Mouse (Mus musculus): ENCODE data around the gene Ramp3. TPM values are rescaled to one million over a fixed set of nuclear protein-coding genes. Genes with fewer than 3 reads are reported as not detected.

Gene Ramp3
- total RNA-seq, 2 experiments from 2014 or later: 0.11 TPM; not detected in 1

- no peak for ATAC-seq (ENCODE audit: poor library complexity, severe bottlenecking)
These were observed 62.4 kb downstream of the Ramp3 start for GRCm38 (mm10) chr11:6720746-6721145.

GRCm38 (mm10) chr11:6726921-6727320 is 68.6 kb downstream of the Ramp3 start:
- no peak for ATAC-seq (ENCODE audit: poor library complexity, severe bottlenecking)

Other genes starting within 250 kb of the Ramp3 start
- 3,541 and 3,784 TPM in 2 replicates for gene Ppia, start 243.1 kb upstream of the Ramp3 start, total RNA-seq (2015)
- gene Ppia, start 243.1 kb upstream of the Ramp3 start, total RNA-seq (2017): 1,457 and 1,607 TPM in 2 replicates
- 235 and 240 TPM in 2 replicates for gene H2afv, start 214.1 kb upstream of the Ramp3 start, total RNA-seq (2015)
- gene H2afv, start 214.1 kb upstream of the Ramp3 start, total RNA-seq (2017): 173 and 184 TPM in 2 replicates
- 54.1 and 63.5 TPM in 2 replicates for gene Purb, start 182.6 kb upstream of the Ramp3 start, total RNA-seq (2015)
- 43.7 and 56.3 TPM in 2 replicates for gene Purb, start 182.6 kb upstream of the Ramp3 start, total RNA-seq (2017)
- gene Myo1g, start 137.6 kb upstream of the Ramp3 start, total RNA-seq (2015): 161 and 175 TPM in 2 replicates
- gene Myo1g, start 137.6 kb upstream of the Ramp3 start, total RNA-seq (2017): 182 and 197 TPM in 2 replicates
- 32.2 and 32.4 TPM in 2 replicates for gene Ccm2, start 111.6 kb upstream of the Ramp3 start, total RNA-seq (2015)
- gene Ccm2, start 111.6 kb upstream of the Ramp3 start, total RNA-seq (2017): 63.5 and 63.9 TPM in 2 replicates
- 0.23 TPM in 1 of 2 replicates, not detected in the other for gene Nacad, start 52.5 kb upstream of the Ramp3 start, total RNA-seq (2015)
- not detected in 2 replicates for gene Nacad, start 52.5 kb upstream of the Ramp3 start, total RNA-seq (2017)
- gene Tbrg4, start 32.5 kb upstream of the Ramp3 start, total RNA-seq (2015): 15.3 and 17.3 TPM in 2 replicates
- 9.4 and 10.6 TPM in 2 replicates for gene Tbrg4, start 32.5 kb upstream of the Ramp3 start, total RNA-seq (2017)
- gene Wap, start 19.9 kb upstream of the Ramp3 start, total RNA-seq (2015): not detected in 2 replicates
- not detected in 2 replicates for gene Wap, start 19.9 kb upstream of the Ramp3 start, total RNA-seq (2017)
- gene Gm11983, start 179.1 kb downstream of the Ramp3 start, total RNA-seq (2015): not detected in 2 replicates
- gene Gm11983, start 179.1 kb downstream of the Ramp3 start, total RNA-seq (2017): not detected in 2 replicates